Mouse (Mus musculus): Measurements from ENCODE around the gene Cpm.

The Cpm gene

DNA sequence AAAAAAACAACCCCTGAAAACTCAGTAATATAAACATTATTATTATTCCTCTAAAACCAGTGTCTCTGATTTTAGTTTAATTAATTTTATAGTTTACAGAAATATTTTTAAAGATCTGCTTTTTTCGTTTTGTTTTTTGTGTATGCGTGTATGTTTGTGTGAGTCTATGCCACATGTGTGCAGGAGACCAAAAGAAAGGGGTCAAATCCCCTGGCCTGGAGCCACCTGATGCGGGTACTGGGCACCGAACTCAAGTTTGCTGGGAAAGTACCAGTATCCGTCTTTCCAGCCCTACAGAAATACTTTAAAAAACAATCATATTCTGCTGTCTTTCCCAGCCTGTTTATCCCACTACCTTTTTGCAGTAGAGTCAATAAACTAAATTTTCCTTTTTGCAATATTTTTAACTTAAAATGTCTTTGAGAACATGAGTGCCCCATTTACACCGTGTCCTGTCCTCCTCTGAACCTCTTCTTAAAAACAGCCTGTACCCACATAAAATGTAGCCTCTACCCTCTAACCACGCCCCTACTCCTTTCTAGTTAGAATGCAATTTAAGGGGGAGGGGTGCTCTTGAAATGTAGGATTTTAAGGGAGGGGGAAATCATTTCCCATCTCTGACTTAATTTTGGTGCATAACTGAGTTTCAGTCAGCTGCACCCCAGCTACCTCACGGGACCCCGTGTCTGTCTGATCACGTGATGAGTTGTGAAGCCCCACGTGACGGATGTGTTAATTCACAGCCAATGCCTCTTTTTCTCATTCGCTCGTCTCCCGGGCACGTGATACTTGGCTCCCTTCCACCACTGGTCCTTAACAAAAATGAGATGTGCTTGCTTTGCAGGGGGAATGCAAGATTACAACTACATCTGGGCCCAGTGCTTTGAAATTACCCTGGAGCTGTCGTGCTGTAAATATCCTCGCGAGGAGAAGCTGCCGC lies 46.1 kb downstream of the Cpm start:
- DNase-seq (ENCODE audit: low spot score in 2 of 2): peak in 1 of 2 experiments; percentile 43

- no peak for DNase-seq (ENCODE audit: low spot score in 2 of 2)
Measured at GRCm38 (mm10) chr10:117676036-117676643, 46.8 kb downstream of the Cpm start.

- no peak for DNase-seq (ENCODE audit: low spot score in 2 of 2)
Measured at GRCm38 (mm10) chr10:117676644-117677313, 47.5 kb downstream of the Cpm start.

DNA sequence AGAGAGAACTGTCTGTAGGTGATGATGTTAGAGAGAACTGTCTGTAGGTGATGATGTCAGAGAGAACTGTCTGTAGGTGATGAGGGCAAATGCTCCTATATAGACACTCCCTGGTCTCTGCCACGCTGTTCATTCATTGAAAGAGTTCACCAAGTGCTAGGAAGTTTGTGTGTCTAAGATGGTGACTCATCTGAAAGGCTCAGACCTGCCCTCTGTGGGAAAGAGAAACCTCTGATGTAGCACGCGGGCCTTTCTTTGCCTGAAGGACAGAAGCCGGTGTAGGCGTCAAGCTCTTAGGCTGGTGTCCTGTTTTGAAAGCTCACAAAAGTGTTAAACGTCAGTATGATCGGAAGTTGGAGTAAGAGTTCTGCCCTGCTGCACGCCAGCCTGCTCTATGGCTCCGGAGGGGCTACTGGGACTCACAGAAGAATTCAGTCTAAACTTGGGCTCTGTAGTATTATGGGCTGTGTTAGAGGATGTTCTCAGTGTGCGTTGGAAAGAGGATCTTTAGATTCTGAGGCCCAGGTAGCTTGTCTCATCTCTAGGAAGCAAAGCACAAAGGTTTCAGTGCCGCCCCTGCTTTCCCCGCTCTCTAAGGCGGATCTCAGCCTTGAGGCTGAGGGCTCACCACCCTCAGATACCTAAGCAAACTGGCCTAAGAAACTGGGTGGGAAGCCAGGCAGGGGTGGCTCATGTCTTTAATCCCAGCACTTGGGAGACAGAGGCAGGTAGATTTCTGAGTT lies 48.4 kb downstream of the Cpm start:
- no peak for DNase-seq (ENCODE audit: low spot score in 2 of 2)

DNA sequence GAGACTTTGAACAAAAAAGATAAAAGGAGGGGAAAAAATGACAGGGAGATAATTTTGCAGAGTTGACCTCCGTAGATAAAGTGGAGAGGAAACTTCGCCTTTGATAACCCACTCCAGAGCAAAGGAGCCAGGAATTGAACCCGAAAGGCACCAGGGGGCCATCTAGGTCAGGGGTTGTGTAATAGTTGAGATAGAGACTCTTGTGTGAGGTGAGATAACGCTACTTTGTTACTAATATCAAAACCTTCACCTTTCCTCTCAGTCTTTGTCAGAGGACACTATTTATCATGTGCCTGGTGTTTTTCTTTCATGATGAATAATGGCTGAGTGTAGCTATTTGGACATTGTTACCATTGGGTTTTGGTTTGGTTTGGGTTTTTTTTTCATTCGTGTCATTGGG lies 49.1 kb downstream of the Cpm start:
- no peak for DNase-seq (ENCODE audit: low spot score in 2 of 2)

DNA sequence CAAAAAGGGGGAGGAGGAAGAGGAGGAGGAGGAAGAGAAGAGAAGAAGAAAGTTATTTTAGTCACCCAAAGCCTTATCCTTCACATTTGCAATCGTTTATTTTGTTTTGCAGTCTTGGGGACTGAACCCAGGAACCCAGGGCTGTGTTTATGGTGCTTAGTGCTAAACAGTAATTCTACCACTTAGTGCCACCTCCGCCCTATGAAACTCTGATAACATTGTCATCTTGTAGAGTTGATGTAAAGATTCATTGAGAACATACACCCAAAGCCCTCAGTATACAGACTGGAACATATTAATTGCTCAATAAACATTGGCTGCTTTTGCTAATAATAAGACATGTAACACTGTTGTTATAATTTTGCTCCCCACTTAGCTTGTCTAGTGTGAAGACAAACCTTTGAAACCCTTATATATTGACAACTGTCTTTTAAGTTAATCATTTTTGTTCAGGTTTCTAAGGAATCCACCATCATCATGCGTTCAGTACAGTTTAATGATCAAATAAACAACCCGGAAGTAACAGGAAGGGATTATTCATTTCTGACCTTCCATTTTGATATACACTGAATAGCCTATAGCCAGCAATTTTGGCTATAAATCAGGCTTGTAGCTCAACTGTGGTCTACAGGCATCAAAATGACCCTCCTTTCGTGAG lies 49.9 kb downstream of the Cpm start:
- DNase-seq (ENCODE audit: low spot score in 2 of 2): no peak

- DNase-seq (ENCODE audit: low spot score in 2 of 2): no peak
Measured at GRCm38 (mm10) chr10:117679963-117680473, 50.7 kb downstream of the Cpm start.

DNA sequence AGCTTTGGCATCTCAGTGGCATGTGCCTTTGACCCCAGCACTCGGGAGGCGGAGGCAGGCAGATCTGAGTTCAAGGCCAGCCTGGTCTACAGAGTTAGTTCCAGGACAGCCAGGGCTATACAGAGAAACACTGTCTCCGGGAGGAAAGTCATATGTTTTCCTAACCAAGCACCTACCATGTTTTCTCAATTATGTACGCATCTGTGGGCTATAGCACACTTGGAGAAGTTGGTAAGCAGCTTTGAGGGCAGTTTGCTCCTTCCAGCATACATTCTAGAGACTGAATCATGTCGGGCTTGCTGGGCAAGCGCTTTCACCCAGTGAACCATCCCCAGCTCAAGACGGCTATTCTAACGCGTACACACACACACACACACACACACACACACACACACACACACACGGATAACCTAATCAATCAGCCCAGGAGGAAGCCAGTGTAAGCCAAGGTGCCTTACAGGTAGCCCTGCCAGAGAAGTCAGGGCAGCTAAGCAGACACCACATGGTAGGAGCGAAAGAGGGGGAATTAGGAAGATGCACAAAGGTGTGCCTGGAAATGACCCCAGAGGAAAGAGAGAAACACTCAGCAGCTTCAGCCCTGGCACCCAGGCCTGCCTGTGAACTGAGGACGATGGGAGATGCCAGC lies 51.7 kb downstream of the Cpm start:
- DNase-seq (ENCODE audit: low spot score in 2 of 2): no peak

DNA sequence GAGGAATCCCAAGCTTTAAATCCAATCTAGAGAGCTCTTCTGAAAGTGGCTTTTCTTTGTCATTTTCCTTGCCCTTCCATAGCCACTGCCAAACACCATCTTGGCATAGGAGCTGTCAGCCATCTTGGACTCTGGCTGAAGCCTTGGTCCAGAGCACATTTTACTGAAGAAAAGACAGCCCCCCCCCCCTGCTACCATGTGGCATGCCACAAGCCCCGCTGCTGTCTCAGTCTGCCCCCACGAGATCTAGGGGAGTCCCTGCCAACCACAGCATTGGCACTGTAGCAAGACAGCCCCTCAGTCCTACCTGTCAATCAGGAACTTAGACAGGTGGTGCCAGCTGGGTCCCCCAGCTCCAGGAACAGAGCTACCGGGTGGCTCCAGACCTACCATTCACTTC lies 52.2 kb downstream of the Cpm start:
- no peak for DNase-seq (ENCODE audit: low spot score in 2 of 2)

GRCm38 (mm10) chr10:117681999-117682857 lies 52.9 kb downstream of the Cpm start:
- DNase-seq (ENCODE audit: low spot score in 2 of 2): no peak

GRCm38 (mm10) chr10:117682858-117683733 lies 53.8 kb downstream of the Cpm start:
- no peak for DNase-seq (ENCODE audit: low spot score in 2 of 2)

DNA sequence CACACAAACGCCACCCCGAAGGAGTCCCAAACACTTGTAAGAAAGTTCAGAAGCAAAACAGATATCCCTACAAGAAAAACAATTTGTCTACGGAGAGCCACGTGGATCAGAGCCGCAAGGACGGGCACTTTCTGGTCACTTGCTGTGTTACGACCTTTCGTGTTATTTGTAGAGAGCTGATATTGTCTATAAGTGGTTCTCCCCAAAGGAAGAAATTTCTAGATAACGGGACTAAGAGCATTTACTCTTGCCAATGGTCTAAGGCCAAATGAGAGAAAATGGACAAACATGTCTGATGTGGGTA lies 54.4 kb downstream of the Cpm start:
- no peak for DNase-seq (ENCODE audit: low spot score in 2 of 2)

DNA sequence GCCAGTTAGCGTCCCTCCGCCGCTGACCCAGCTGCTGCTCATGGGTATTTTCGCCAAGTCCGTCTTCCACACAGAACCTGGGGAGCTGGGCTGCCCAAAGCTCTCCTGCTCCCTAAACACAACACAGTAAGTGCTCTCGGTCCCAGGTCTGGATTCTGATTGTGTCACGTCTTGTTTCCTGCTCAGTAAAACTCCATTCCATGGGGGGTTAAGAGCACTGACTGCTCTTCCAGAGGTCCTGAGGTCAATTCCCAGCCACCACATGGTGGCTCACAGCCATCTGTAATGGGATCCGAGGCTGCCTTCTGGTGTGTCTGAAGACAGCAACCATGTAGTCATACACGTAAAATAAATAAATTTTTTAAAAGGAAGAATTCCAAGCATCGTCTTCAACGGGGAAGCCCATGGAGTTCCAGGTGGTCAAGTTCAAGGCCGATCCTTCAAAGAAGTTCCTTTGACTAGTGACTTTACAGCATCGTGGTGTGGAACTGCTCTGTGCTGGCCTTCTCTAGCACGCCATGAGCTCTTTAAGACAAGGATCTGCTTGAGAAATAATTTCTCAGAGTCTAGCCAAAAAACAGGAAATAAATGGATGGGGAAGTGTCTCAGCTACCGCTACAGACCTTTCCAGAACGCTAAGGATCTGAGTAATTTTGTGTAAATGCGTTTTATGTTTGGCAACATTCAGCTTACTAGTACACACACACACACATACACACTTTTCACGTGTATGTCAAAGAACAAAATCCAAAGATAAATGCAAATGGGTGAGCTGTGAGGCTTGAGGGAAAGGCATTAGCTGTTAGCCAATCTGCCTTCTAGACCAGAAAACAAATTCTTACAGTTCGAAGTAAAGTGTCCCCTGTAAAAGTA lies 55.2 kb downstream of the Cpm start:
- no peak for DNase-seq (ENCODE audit: low spot score in 2 of 2)

DNA sequence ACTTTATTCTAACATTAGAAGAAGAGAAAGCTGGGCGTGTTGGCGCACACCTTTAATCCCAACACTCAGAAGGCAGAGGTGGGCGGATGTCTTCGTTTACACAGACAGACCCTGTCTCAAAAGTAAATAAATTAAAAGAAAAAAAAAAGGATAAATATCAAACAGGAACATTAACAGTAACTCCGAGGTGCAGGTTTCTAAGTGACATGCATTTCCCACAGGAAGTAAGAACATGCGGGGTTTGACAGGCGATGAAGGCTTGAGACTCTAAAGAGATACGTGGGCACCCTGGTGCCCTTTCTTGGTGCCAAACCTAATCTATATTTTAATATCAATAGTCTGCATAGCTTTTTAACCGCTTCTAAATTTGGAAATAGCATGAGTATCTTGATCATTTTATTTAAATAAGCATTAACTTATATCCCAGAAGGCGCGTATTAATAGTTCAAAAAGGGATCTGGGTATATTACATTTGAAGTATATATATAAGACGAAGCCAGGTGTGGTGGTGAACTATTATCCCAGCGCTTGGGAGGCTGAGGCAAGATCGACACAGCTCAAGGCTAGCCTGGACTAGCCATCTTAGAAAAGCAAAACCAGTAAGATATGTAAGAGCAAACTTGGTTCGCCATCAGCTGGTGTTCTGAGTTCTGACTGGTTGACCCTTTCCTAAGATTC lies 56.0 kb downstream of the Cpm start:
- DNase-seq (ENCODE audit: low spot score in 2 of 2): no peak

GRCm38 (mm10) chr10:117685849-117686591 lies 56.7 kb downstream of the Cpm start:
- no peak for DNase-seq (ENCODE audit: low spot score in 2 of 2)

GRCm38 (mm10) chr10:117687018-117687417 lies 57.7 kb downstream of the Cpm start:
- DNase-seq (ENCODE audit: low spot score in 2 of 2): no peak

DNA sequence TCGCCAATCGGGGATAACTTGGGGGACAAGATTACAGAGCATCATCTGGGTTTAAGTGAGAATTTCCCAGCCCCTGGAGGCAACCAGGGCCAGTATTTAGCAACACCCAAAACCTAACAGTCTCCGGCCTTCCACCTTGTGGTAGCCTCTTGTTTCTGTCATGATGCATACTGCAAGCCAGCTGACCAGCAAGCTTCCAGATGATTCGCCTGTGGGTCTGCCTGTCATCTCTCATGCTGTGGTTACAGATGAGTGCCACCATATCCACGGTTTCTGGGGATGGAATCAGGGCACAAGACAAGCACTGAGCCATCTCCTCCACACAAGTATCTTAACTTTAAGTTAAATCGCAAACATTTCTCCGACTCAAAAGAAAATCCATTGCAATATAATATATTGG lies 58.3 kb downstream of the Cpm start:
- no peak for DNase-seq (ENCODE audit: low spot score in 2 of 2)
